Mouse (Mus musculus): ENCODE measurements around the gene Triap1. TPM values are rescaled to one million over a fixed set of nuclear protein-coding genes. Genes with fewer than 3 reads are reported as not detected.

Gene Triap1
- polyA plus RNA-seq, 1 experiment from 2014 or later = 56.7 TPM

- ATAC-seq (ENCODE audit: insufficient number of reproducible peaks, insufficient read depth, low FRiP score, low TSS enrichment) = no peak; the same call in 1 of the 2 replicates
- Histone ChIP-seq H3K9ac (peak overlapping the region; percentile 86), H3K27ac (peak overlapping the region; percentile 42; the same call in 1 of the 2 replicates), H3K4me2 (replicated peaks) (peak overlapping the region; percentile 71), H3K4me3 (peak overlapping the region; percentile 89), H3K9me3 (no peaks in the 10 kb centered on the region), H3K36me3 (peaks cover 50% of the 10 kb centered on the region), H3K27me3 (no peaks in the 10 kb centered on the region), H3K4me1 (peaks cover 15% of the 10 kb centered on the region)
- 11% methylated on average over 36 of the region's 36 CpGs for WGBS
Observed at GRCm38 (mm10) chr5:115341314-115342165, 515 bp downstream of the Triap1 start.

- no peaks in the 10 kb centered on the region for H3K9me3 ChIP-seq
- 4% methylated on average over 5 of the region's 5 CpGs for WGBS
- H3K9ac ChIP-seq = no peak overlapping the region
- H3K4me3 ChIP-seq = peak overlapping the region; percentile 97
- H3K27me3 ChIP-seq = no peaks in the 10 kb centered on the region
- H3K4me1 ChIP-seq = peaks cover 9% of the 10 kb centered on the region
- peaks cover 39% of the 10 kb centered on the region for H3K36me3 ChIP-seq
- H3K27ac ChIP-seq = no peak overlapping the region
- H3K4me2 ChIP-seq (replicated peaks) = peak overlapping the region; percentile 90
- ATAC-seq (ENCODE audit: insufficient number of reproducible peaks, insufficient read depth, low FRiP score, low TSS enrichment) = no peak
Observed at GRCm38 (mm10) chr5:115347564-115347963, 6.5 kb downstream of the Triap1 start.

GRCm38 (mm10) chr5:115348546-115349224 lies 7.7 kb downstream of the Triap1 start, which contains the start of gene Cox6a1:
TSS of gene Cox6a1 (minus strand) at chr5:115348981.
- Histone ChIP-seq H3K9ac (peak within 1 kb of the TSS; percentile 89), H3K4me1 (peaks cover 9% of the 10 kb centered on the region), H3K9me3 (no peaks in the 10 kb centered on the region), H3K27ac (peak within 1 kb of the TSS; percentile 85), H3K4me2 (replicated peaks) (peak within 1 kb of the TSS; percentile 90), H3K4me3 (peak within 1 kb of the TSS; percentile 97), H3K27me3 (no peaks in the 10 kb centered on the region), H3K36me3 (peaks cover 28% of the 10 kb centered on the region)
- under 1% methylated on average over 74 of the region's 74 CpGs for WGBS
- peak; percentile 91 for ATAC-seq (ENCODE audit: insufficient number of reproducible peaks, insufficient read depth, low FRiP score, low TSS enrichment)

- Histone ChIP-seq H3K9ac (peak overlapping the region; percentile 89), H3K27me3 (no peaks in the 10 kb centered on the region), H3K27ac (peak overlapping the region; percentile 85), H3K4me1 (peaks cover 9% of the 10 kb centered on the region), H3K9me3 (no peaks in the 10 kb centered on the region), H3K4me3 (peak overlapping the region; percentile 97), H3K4me2 (replicated peaks) (peak overlapping the region; percentile 80), H3K36me3 (peaks cover 23% of the 10 kb centered on the region)
- WGBS = 1% methylated on average over 18 of the region's 18 CpGs
- ATAC-seq (ENCODE audit: insufficient number of reproducible peaks, insufficient read depth, low FRiP score, low TSS enrichment) = peak; percentile 5; the same call in 1 of the 2 replicates
Observed at GRCm38 (mm10) chr5:115349225-115349555, 8.2 kb downstream of the Triap1 start.

- Histone ChIP-seq H3K36me3 (peaks cover 3% of the 10 kb centered on the region), H3K27ac (no peak overlapping the region), H3K9ac (no peak overlapping the region), H3K4me2 (replicated peaks) (no peak overlapping the region), H3K9me3 (no peaks in the 10 kb centered on the region), H3K4me1 (peaks cover 9% of the 10 kb centered on the region), H3K4me3 (no peak overlapping the region), H3K27me3 (no peaks in the 10 kb centered on the region)
- 73% methylated on average over 5 of the region's 5 CpGs for WGBS
- no peak for ATAC-seq (ENCODE audit: insufficient number of reproducible peaks, insufficient read depth, low FRiP score, low TSS enrichment)
Observed at GRCm38 (mm10) chr5:115351348-115351747, 10.3 kb downstream of the Triap1 start.

- Histone ChIP-seq H3K9ac (no peak overlapping the region), H3K4me1 (no peaks in the 10 kb centered on the region), H3K36me3 (no peaks in the 10 kb centered on the region), H3K4me3 (no peak overlapping the region), H3K27ac (no peak overlapping the region), H3K9me3 (no peaks in the 10 kb centered on the region), H3K4me2 (replicated peaks) (no peak overlapping the region), H3K27me3 (no peaks in the 10 kb centered on the region)
- 56% methylated on average over 13 of the region's 13 CpGs for WGBS
- ATAC-seq (ENCODE audit: insufficient number of reproducible peaks, insufficient read depth, low FRiP score, low TSS enrichment) = no peak
Observed at GRCm38 (mm10) chr5:115355070-115355469, 14.0 kb downstream of the Triap1 start.

- H3K36me3 ChIP-seq = no peaks in the 10 kb centered on the region
- H3K9ac ChIP-seq = no peak overlapping the region
- no peak overlapping the region for H3K4me2 ChIP-seq (replicated peaks)
- H3K9me3 ChIP-seq = no peaks in the 10 kb centered on the region
- H3K4me1 ChIP-seq = no peaks in the 10 kb centered on the region
- no peak overlapping the region for H3K27ac ChIP-seq
- H3K27me3 ChIP-seq = no peaks in the 10 kb centered on the region
- no peak overlapping the region for H3K4me3 ChIP-seq
- peak; percentile 76; the same call in 1 of the 2 replicates for ATAC-seq (ENCODE audit: insufficient number of reproducible peaks, insufficient read depth, low FRiP score, low TSS enrichment)
- WGBS = 4% methylated on average over 12 of the region's 12 CpGs
Observed at GRCm38 (mm10) chr5:115358872-115359271, 17.8 kb downstream of the Triap1 start.

- Histone ChIP-seq H3K36me3 (no peaks in the 10 kb centered on the region), H3K4me2 (replicated peaks) (no peak overlapping the region), H3K9ac (no peak overlapping the region), H3K4me1 (no peaks in the 10 kb centered on the region), H3K27ac (no peak overlapping the region), H3K4me3 (no peak overlapping the region), H3K9me3 (no peaks in the 10 kb centered on the region), H3K27me3 (no peaks in the 10 kb centered on the region)
- ATAC-seq (ENCODE audit: insufficient number of reproducible peaks, insufficient read depth, low FRiP score, low TSS enrichment) = no peak
- WGBS = 84% methylated on average over 8 of the region's 8 CpGs
Observed at GRCm38 (mm10) chr5:115359438-115359837, 18.4 kb downstream of the Triap1 start.

GRCm38 (mm10) chr5:115359851-115360372 lies 18.9 kb downstream of the Triap1 start:
- Histone ChIP-seq H3K4me1 (no peaks in the 10 kb centered on the region), H3K9me3 (no peaks in the 10 kb centered on the region), H3K27ac (no peak overlapping the region), H3K4me2 (replicated peaks) (no peak overlapping the region), H3K9ac (no peak overlapping the region), H3K36me3 (no peaks in the 10 kb centered on the region), H3K4me3 (no peak overlapping the region), H3K27me3 (no peaks in the 10 kb centered on the region)
- 68% methylated on average over 5 of the region's 5 CpGs for WGBS
- ATAC-seq (ENCODE audit: insufficient number of reproducible peaks, insufficient read depth, low FRiP score, low TSS enrichment) = no peak

- Histone ChIP-seq H3K4me2 (replicated peaks) (no peak overlapping the region), H3K9me3 (no peaks in the 10 kb centered on the region), H3K27me3 (no peaks in the 10 kb centered on the region), H3K27ac (no peak overlapping the region), H3K9ac (no peak overlapping the region), H3K4me3 (no peak overlapping the region), H3K4me1 (no peaks in the 10 kb centered on the region), H3K36me3 (no peaks in the 10 kb centered on the region)
- 32% methylated on average over 7 of the region's 7 CpGs for WGBS
- no peak for ATAC-seq (ENCODE audit: insufficient number of reproducible peaks, insufficient read depth, low FRiP score, low TSS enrichment)
Observed at GRCm38 (mm10) chr5:115362216-115362615, 21.2 kb downstream of the Triap1 start.

- WGBS = 22% methylated on average over 19 of the region's 19 CpGs
- Histone ChIP-seq H3K4me1 (no peaks in the 10 kb centered on the region), H3K27ac (no peak overlapping the region), H3K4me3 (no peak overlapping the region), H3K9ac (no peak overlapping the region), H3K27me3 (no peaks in the 10 kb centered on the region), H3K9me3 (no peaks in the 10 kb centered on the region), H3K36me3 (no peaks in the 10 kb centered on the region), H3K4me2 (replicated peaks) (no peak overlapping the region)
- no peak for ATAC-seq (ENCODE audit: insufficient number of reproducible peaks, insufficient read depth, low FRiP score, low TSS enrichment)
Observed at GRCm38 (mm10) chr5:115362819-115363714, 22.0 kb downstream of the Triap1 start.

All from embryonic facial prominence, embryonic 12.5 days (tissue).